Mouse (Mus musculus) myocyte (in vitro differentiated cells): Measurements from ENCODE around the gene Ccer2.

ENCODE experiments used
- CEBPB ChIP-seq: IDR thresholded peaks from 2 replicates; pipeline ENCODE4 v1.6.1; 2011; ENCODE audit warnings: mild to moderate bottlenecking, moderate library complexity; ENCODE audit not compliant: poor library complexity, insufficient read depth, severe bottlenecking
- E2F4 ChIP-seq: IDR thresholded peaks from one replicate; pipeline ENCODE4 v1.6.1; 2011; ENCODE audit warnings: mild to moderate bottlenecking, control low read depth, moderate library complexity; ENCODE audit not compliant: insufficient read depth
- MAX ChIP-seq: IDR thresholded peaks from one replicate; pipeline ENCODE4 v1.6.1; 2011; ENCODE audit warnings: low read depth, mild to moderate bottlenecking, control low read depth
- POLR2A ChIP-seq: IDR thresholded peaks from one replicate; pipeline ENCODE4 v1.6.1; 2011; ENCODE audit warnings: low read depth, mild to moderate bottlenecking, control low read depth, moderate library complexity; ENCODE audit not compliant: insufficient read length
- POLR2AphosphoS2 ChIP-seq: IDR thresholded peaks from one replicate; pipeline ENCODE4 v1.6.1; 2011; ENCODE audit warnings: low read depth, control low read depth; ENCODE audit not compliant: insufficient read length
- SRF ChIP-seq: IDR thresholded peaks from one replicate; pipeline ENCODE4 v1.6.1; 2011; ENCODE audit warnings: low read depth; ENCODE audit not compliant: control insufficient read depth, insufficient read length
- TCF3 ChIP-seq: IDR thresholded peaks from one replicate; pipeline ENCODE4 v1.6.1; 2011; ENCODE audit warnings: low read depth, control low read depth; ENCODE audit not compliant: insufficient read length
- USF1 ChIP-seq: IDR thresholded peaks from one replicate; pipeline ENCODE4 v1.6.1; 2011; ENCODE audit warnings: low read depth, mild to moderate bottlenecking, control low read depth, moderate library complexity

DNA sequence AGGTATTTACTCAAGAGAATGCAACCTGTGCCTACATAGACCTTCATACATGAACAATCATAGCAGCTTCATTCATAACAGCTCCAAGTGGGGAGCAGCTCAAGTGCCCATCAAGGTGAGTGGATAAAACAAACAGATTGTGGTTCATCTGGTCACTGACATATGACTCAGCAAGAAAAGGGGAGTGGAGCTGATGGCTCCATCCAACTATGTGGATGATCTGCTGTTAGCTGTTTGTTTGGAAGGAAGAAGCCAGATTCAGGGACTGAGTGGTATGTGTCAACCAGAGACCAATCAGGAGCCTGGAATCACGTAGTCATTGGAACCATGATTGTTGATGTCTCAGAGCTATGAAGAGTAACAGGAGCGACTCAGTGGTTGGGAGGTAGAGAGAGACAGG is 31.4 kb upstream of the Ccer2 start:
- no peak for TF ChIP-seq POLR2A
- no peak for TF ChIP-seq E2F4
- no peak for TF ChIP-seq MAX
- TF ChIP-seq USF1, result no peak
- no peak for TF ChIP-seq TCF3
- TF ChIP-seq CEBPB, result no peak
- no peak for TF ChIP-seq POLR2AphosphoS2
- TF ChIP-seq SRF, result no peak
